Mouse (Mus musculus): ENCODE data around the gene Gm44579.

DNA sequence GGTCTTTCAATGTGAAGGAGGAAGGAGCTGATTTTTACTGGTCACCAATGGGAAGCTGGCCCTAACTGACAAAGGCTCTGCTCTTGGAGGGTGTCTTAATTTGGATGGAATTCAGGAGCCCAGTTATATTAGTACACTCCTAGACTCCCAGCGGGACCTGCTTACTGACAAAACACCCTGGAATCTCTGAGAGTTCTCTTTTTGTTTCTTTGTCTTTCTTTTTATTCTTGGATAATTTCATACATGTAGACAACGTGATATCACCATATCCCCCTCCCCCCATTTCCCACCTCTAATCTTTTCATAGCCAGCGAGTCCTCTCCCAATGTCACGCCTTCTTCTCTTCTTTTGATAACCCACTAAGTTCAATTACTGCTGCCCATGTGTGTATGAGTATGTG, 13.6 kb upstream of the Gm44579 start, which contains the start of gene Olfr286:
- TF ChIP-seq CTCF (IDR thresholded peaks at IDR 0.05) = no peak
- no peak for TF ChIP-seq EP300 (IDR thresholded peaks at IDR 0.05)

Data from lung, postnatal 0 days (tissue).